Mouse (Mus musculus) erythroblast, embryonic 14.5 days (primary cell): ENCODE measurements around the gene Pgm1. TPM values are rescaled to one million over a fixed set of nuclear protein-coding genes. Genes with fewer than 3 reads are reported as not detected.

Experiments used
- H3K27me3 ChIP-seq: 2 replicates; pipeline ENCODE4 v1.6.1; 2012; ENCODE audit warnings: inconsistent platforms; ENCODE audit not compliant: control insufficient read depth
- H3K36me3 ChIP-seq: 2 replicates; pipeline ENCODE4 v1.6.1; 2012; ENCODE audit warnings: mild to moderate bottlenecking, inconsistent platforms; ENCODE audit not compliant: control insufficient read depth
- H3K4me1 ChIP-seq: 2 replicates; pipeline ENCODE4 v1.6.1; 2012; ENCODE audit warnings: inconsistent platforms; ENCODE audit not compliant: control insufficient read depth
- H3K4me3 ChIP-seq: replicated peaks from 2 replicates; pipeline ENCODE3; 2012; ENCODE audit warnings: moderate library complexity, mild to moderate bottlenecking, inconsistent platforms
- H3K9me3 ChIP-seq: 2 replicates; pipeline ENCODE4 v1.6.1; 2012; ENCODE audit warnings: low read length, inconsistent platforms, mixed read lengths; ENCODE audit not compliant: control insufficient read depth
- GATA1 ChIP-seq: IDR thresholded peaks from 2 replicates; pipeline ENCODE4 v1.6.1; 2012; ENCODE audit warnings: low read length, inconsistent platforms, mixed read lengths
- TAL1 ChIP-seq: IDR thresholded peaks from 3 replicates; pipeline ENCODE4 v1.6.1; 2012; ENCODE audit warnings: low read length, inconsistent platforms, mixed read lengths
- polyA plus RNA-seq: library from polyadenylated mRNA; stranded (reverse); fragments of >175 nt; gene quantifications from 2 replicates; pipeline ENCODE4 v1.2.3, GENCODE M21; 2012

The Pgm1 gene
- polyA plus RNA-seq, result 0.02 and 0.05 TPM in 2 replicates

GRCm38 (mm10) chr4:99929149-99929612, at the start of gene Pgm1:
Pgm1 (plus strand) TSS chr4:99929414.
- peak within 1 kb of the TSS; percentile 68 for H3K4me3 ChIP-seq
- no peaks in the 10 kb centered on the region for H3K9me3 ChIP-seq
- no peaks in the 10 kb centered on the region for H3K36me3 ChIP-seq
- peaks cover 34% of the 10 kb centered on the region for H3K4me1 ChIP-seq
- TF ChIP-seq TAL1 (no peak), GATA1 (no peak)
- peaks cover 13% of the 10 kb centered on the region for H3K27me3 ChIP-seq

- H3K9me3 ChIP-seq, result no peaks in the 10 kb centered on the region
- no peaks in the 10 kb centered on the region for H3K4me1 ChIP-seq
- no peak overlapping the region for H3K4me3 ChIP-seq
- no peak for TF ChIP-seq GATA1
- H3K27me3 ChIP-seq, result no peaks in the 10 kb centered on the region
- H3K36me3 ChIP-seq, result no peaks in the 10 kb centered on the region
Measured at GRCm38 (mm10) chr4:99881882-99882281, 47.3 kb upstream of the Pgm1 start.

GRCm38 (mm10) chr4:99882405-99882804, 46.8 kb upstream of the Pgm1 start:
- TF ChIP-seq TAL1, result no peak
- TF ChIP-seq GATA1, result no peak
- H3K4me3 ChIP-seq, result no peak overlapping the region

GRCm38 (mm10) chr4:99913894-99914451, 15.2 kb upstream of the Pgm1 start:
- Histone ChIP-seq H3K4me3 (no peak overlapping the region), H3K27me3 (no peaks in the 10 kb centered on the region), H3K36me3 (no peaks in the 10 kb centered on the region; the same call in 1 of the 2 replicates), H3K9me3 (no peaks in the 10 kb centered on the region), H3K4me1 (no peaks in the 10 kb centered on the region)
- TF ChIP-seq TAL1 (no peak), GATA1 (no peak)

More at GRCm38 (mm10) chr4:99882405-99882804, 46.8 kb upstream of the Pgm1 start:
- no peaks in the 10 kb centered on the region for H3K36me3 ChIP-seq
- no peaks in the 10 kb centered on the region for H3K9me3 ChIP-seq
- H3K27me3 ChIP-seq, result no peaks in the 10 kb centered on the region
- no peaks in the 10 kb centered on the region for H3K4me1 ChIP-seq

GRCm38 (mm10) chr4:99926380-99926779, 2.8 kb upstream of the Pgm1 start:
- Histone ChIP-seq H3K4me1 (peaks cover 34% of the 10 kb centered on the region), H3K4me3 (no peak overlapping the region)

GRCm38 (mm10) chr4:99928521-99928920, 693 bp upstream of the Pgm1 start:
- peaks cover 13% of the 10 kb centered on the region for H3K27me3 ChIP-seq
- no peaks in the 10 kb centered on the region for H3K36me3 ChIP-seq
- H3K4me3 ChIP-seq, result no peak overlapping the region
- TF ChIP-seq TAL1, result no peak
- TF ChIP-seq GATA1, result no peak
- H3K9me3 ChIP-seq, result no peaks in the 10 kb centered on the region
- peaks cover 34% of the 10 kb centered on the region for H3K4me1 ChIP-seq

More at GRCm38 (mm10) chr4:99926380-99926779, 2.8 kb upstream of the Pgm1 start:
- H3K27me3 ChIP-seq, result peaks cover 13% of the 10 kb centered on the region
- TF ChIP-seq GATA1 (no peak), TAL1 (no peak)
- no peaks in the 10 kb centered on the region for H3K36me3 ChIP-seq
- no peaks in the 10 kb centered on the region for H3K9me3 ChIP-seq

GRCm38 (mm10) chr4:99929613-99930517, 651 bp downstream of the Pgm1 start, which contains the start of gene Itgb3bp:
Itgb3bp (minus strand) TSS chr4:99929813.
- H3K9me3 ChIP-seq, result no peaks in the 10 kb centered on the region
- peaks cover 13% of the 10 kb centered on the region for H3K27me3 ChIP-seq
- no peak for TF ChIP-seq GATA1
- TF ChIP-seq TAL1, result no peak
- H3K4me1 ChIP-seq, result peaks cover 34% of the 10 kb centered on the region
- no peaks in the 10 kb centered on the region for H3K36me3 ChIP-seq
- peak within 1 kb of the TSS; percentile 68 for H3K4me3 ChIP-seq

GRCm38 (mm10) chr4:99930518-99931239, 1.5 kb downstream of the Pgm1 start:
- peaks cover 34% of the 10 kb centered on the region for H3K4me1 ChIP-seq
- H3K9me3 ChIP-seq, result no peaks in the 10 kb centered on the region
- peaks cover 13% of the 10 kb centered on the region for H3K27me3 ChIP-seq
- no peaks in the 10 kb centered on the region for H3K36me3 ChIP-seq
- TF ChIP-seq TAL1, result no peak
- TF ChIP-seq GATA1, result no peak
- no peak overlapping the region for H3K4me3 ChIP-seq

- H3K36me3 ChIP-seq, result no peaks in the 10 kb centered on the region
- peaks cover 13% of the 10 kb centered on the region for H3K27me3 ChIP-seq
- H3K4me3 ChIP-seq, result no peak overlapping the region
- no peak for TF ChIP-seq TAL1
- TF ChIP-seq GATA1, result no peak
- H3K9me3 ChIP-seq, result no peaks in the 10 kb centered on the region
- H3K4me1 ChIP-seq, result peaks cover 29% of the 10 kb centered on the region
Measured at GRCm38 (mm10) chr4:99931240-99931580, 2.0 kb downstream of the Pgm1 start.
